Comparison of ENCODE assay signal across 24 mouse cellular contexts in genomic region chrX:161051639-161052038, GRCm38 (mm10).
"Had no signal": no experiment of that assay in that cellular context is flagged by ENCODE, and none has a peak within 500 bp of the region (broad histone marks: within the 10 kb centered on the region; RNA-seq: fewer than 3 reads in every experiment).

No protein-coding gene starts in this region.

- H3K27ac ChIP-seq: heart, embryonic 13.5 days; heart, embryonic 15.5 days; hindbrain, embryonic 13.5 days; hindbrain, embryonic 15.5 days; hindbrain, postnatal 0 days; kidney, embryonic 15.5 days; kidney, postnatal 0 days; limb, embryonic 12.5 days; liver, embryonic 13.5 days; liver, embryonic 15.5 days had no signal

- DNase-seq: gastrocnemius, postnatal 14 days; gastrocnemius, postnatal 36 days; heart, adult 11 months; heart, postnatal 14 days; heart, postnatal 36 days; kidney, adult 11 months; kidney, adult 2 months; kidney, adult 9 months; kidney, postnatal 14 days; layer of hippocampus, postnatal 36 days; liver; liver, embryonic 13.5 days; liver, postnatal 0 days had no signal

- H3K4me1 ChIP-seq: heart, embryonic 13.5 days; heart, embryonic 15.5 days; hindbrain, embryonic 13.5 days; hindbrain, embryonic 15.5 days; kidney, embryonic 15.5 days; limb, embryonic 12.5 days; liver, embryonic 13.5 days; liver, embryonic 15.5 days had no signal

- H3K36me3 ChIP-seq: heart, embryonic 13.5 days; heart, embryonic 15.5 days; hindbrain, embryonic 13.5 days; hindbrain, embryonic 15.5 days; kidney, embryonic 15.5 days; limb, embryonic 12.5 days; liver, embryonic 13.5 days; liver, embryonic 15.5 days had no signal

- H3K27me3 ChIP-seq: heart, embryonic 13.5 days; heart, embryonic 15.5 days; hindbrain, embryonic 15.5 days; liver, embryonic 15.5 days had no signal

- H3K9me3 ChIP-seq: heart, embryonic 13.5 days; heart, embryonic 15.5 days; hindbrain, embryonic 13.5 days; hindbrain, embryonic 15.5 days; kidney, embryonic 15.5 days; limb, embryonic 12.5 days; liver, embryonic 13.5 days; liver, embryonic 15.5 days had no signal

- H3K9ac ChIP-seq: heart, embryonic 13.5 days; heart, embryonic 15.5 days; hindbrain, embryonic 13.5 days; hindbrain, embryonic 15.5 days; kidney, embryonic 15.5 days; limb, embryonic 12.5 days; liver, embryonic 13.5 days; liver, embryonic 15.5 days; liver, postnatal 0 days had no signal

- H3K4me2 ChIP-seq: heart, embryonic 11.5 days; heart, embryonic 13.5 days; heart, embryonic 15.5 days; hindbrain, embryonic 13.5 days; hindbrain, embryonic 15.5 days; kidney, embryonic 15.5 days; limb, embryonic 12.5 days; liver, embryonic 11.5 days; liver, embryonic 13.5 days; liver, embryonic 15.5 days had no signal

- H3K4me3 ChIP-seq: heart, embryonic 13.5 days; heart, embryonic 15.5 days; hindbrain, embryonic 13.5 days; hindbrain, embryonic 15.5 days; kidney, embryonic 15.5 days; limb, embryonic 12.5 days; liver, embryonic 13.5 days; liver, embryonic 15.5 days had no signal
